Mouse (Mus musculus): ENCODE measurements around the gene Vhl. TPM values are rescaled to one million over a fixed set of nuclear protein-coding genes. Genes with fewer than 3 reads are reported as not detected.

The Vhl gene
- total RNA-seq, 2 experiments from 2014 or later = 48.1 to 49.8 TPM

GRCm38 (mm10) chr6:113614997-113615396 is 8.8 kb upstream of the Vhl start:
- intact Hi-C loops (cut with DNase I) = no loop called here

GRCm38 (mm10) chr6:113615489-113615888 is 8.3 kb upstream of the Vhl start:
- no peak for DNase-seq (ENCODE audit: low spot score in 2 of 2)
- intact Hi-C loops (cut with DNase I) = no loop called here

More at GRCm38 (mm10) chr6:113614997-113615396, 8.8 kb upstream of the Vhl start:
- peak in 1 of 2 experiments; percentile 35 for DNase-seq (ENCODE audit: low spot score in 2 of 2)

- DNase-seq (ENCODE audit: low spot score in 2 of 2) = no peak
Measured at GRCm38 (mm10) chr6:113623386-113623785, 373 bp upstream of the Vhl start.

GRCm38 (mm10) chr6:113624989-113625770 is 1.4 kb downstream of the Vhl start:
- no peak for DNase-seq (ENCODE audit: low spot score in 2 of 2)
- intact Hi-C loops (cut with DNase I) = loop anchor here (5.0 kb wide), 1 partner anchor 123 kb away; the partner anchor contains the start of gene Prrt3

More at GRCm38 (mm10) chr6:113623386-113623785, 373 bp upstream of the Vhl start:
- intact Hi-C loops (cut with DNase I) = loop anchor here (5.0 kb wide), 1 partner anchor 121 kb away; the partner anchor contains the start of gene Prrt3

GRCm38 (mm10) chr6:113630322-113630721 is 6.6 kb downstream of the Vhl start:
- intact Hi-C loops (cut with DNase I) = no loop called here
- no peak for DNase-seq (ENCODE audit: low spot score in 2 of 2)

- DNase-seq (ENCODE audit: low spot score in 2 of 2) = no peak
- intact Hi-C loops (cut with DNase I) = no loop called here
Measured at GRCm38 (mm10) chr6:113632863-113633262, 9.1 kb downstream of the Vhl start.

- intact Hi-C loops (cut with DNase I) = loop anchor here (5.0 kb wide), 1 partner anchor 59 kb away; the partner anchor contains the start of gene Tatdn2
- DNase-seq (ENCODE audit: low spot score in 2 of 2) = peak; percentile 92 to 93
Measured at GRCm38 (mm10) chr6:113638302-113639040, 14.7 kb downstream of the Vhl start, which contains the start of gene Irak2. Gene Irak2 (plus strand): TSS chr6:113638467.

- no peak for DNase-seq (ENCODE audit: low spot score in 2 of 2)
- intact Hi-C loops (cut with DNase I) = loop anchor here (5.0 kb wide), 1 partner anchor 58 kb away; the partner anchor contains the start of gene Tatdn2
Measured at GRCm38 (mm10) chr6:113639201-113639600, 15.4 kb downstream of the Vhl start.

GRCm38 (mm10) chr6:113642605-113643004 is 18.8 kb downstream of the Vhl start:
- DNase-seq (ENCODE audit: low spot score in 2 of 2) = no peak
- intact Hi-C loops (cut with DNase I) = no loop called here

- DNase-seq (ENCODE audit: low spot score in 2 of 2) = no peak
Measured at GRCm38 (mm10) chr6:113643021-113643420, 19.3 kb downstream of the Vhl start.

GRCm38 (mm10) chr6:113643967-113644366 is 20.2 kb downstream of the Vhl start:
- DNase-seq (ENCODE audit: low spot score in 2 of 2) = no peak
- intact Hi-C loops (cut with DNase I) = no loop called here

More at GRCm38 (mm10) chr6:113643021-113643420, 19.3 kb downstream of the Vhl start:
- intact Hi-C loops (cut with DNase I) = no loop called here

GRCm38 (mm10) chr6:113644808-113645207 is 21.0 kb downstream of the Vhl start:
- DNase-seq (ENCODE audit: low spot score in 2 of 2) = no peak
- intact Hi-C loops (cut with DNase I) = no loop called here

GRCm38 (mm10) chr6:113649346-113650196 is 25.8 kb downstream of the Vhl start:
- intact Hi-C loops (cut with DNase I) = no loop called here
- no peak for DNase-seq (ENCODE audit: low spot score in 2 of 2)

- DNase-seq (ENCODE audit: low spot score in 2 of 2) = no peak
- intact Hi-C loops (cut with DNase I) = no loop called here
Measured at GRCm38 (mm10) chr6:113650197-113650640, 26.5 kb downstream of the Vhl start.

- no peak for DNase-seq (ENCODE audit: low spot score in 2 of 2)
- intact Hi-C loops (cut with DNase I) = no loop called here
Measured at GRCm38 (mm10) chr6:113651626-113652025, 27.9 kb downstream of the Vhl start.

GRCm38 (mm10) chr6:113653551-113653950 is 29.8 kb downstream of the Vhl start:
- DNase-seq (ENCODE audit: low spot score in 2 of 2) = no peak
- intact Hi-C loops (cut with DNase I) = no loop called here

- intact Hi-C loops (cut with DNase I) = no loop called here
- DNase-seq (ENCODE audit: low spot score in 2 of 2) = no peak
Measured at GRCm38 (mm10) chr6:113654102-113654501, 30.3 kb downstream of the Vhl start.

- DNase-seq (ENCODE audit: low spot score in 2 of 2) = no peak
- intact Hi-C loops (cut with DNase I) = no loop called here
Measured at GRCm38 (mm10) chr6:113654753-113655397, 31.1 kb downstream of the Vhl start.

GRCm38 (mm10) chr6:113655475-113655874 is 31.7 kb downstream of the Vhl start:
- intact Hi-C loops (cut with DNase I) = no loop called here

More at GRCm38 (mm10) chr6:113655475-113655874, 31.7 kb downstream of the Vhl start:
- DNase-seq (ENCODE audit: low spot score in 2 of 2) = no peak
